Mouse (Mus musculus): Measurements from ENCODE around the gene Rrp7a. TPM values are rescaled to one million over a fixed set of nuclear protein-coding genes. Genes with fewer than 3 reads are reported as not detected.

The Rrp7a gene
- polyA plus RNA-seq, 1 experiment = 3.3 TPM

DNA sequence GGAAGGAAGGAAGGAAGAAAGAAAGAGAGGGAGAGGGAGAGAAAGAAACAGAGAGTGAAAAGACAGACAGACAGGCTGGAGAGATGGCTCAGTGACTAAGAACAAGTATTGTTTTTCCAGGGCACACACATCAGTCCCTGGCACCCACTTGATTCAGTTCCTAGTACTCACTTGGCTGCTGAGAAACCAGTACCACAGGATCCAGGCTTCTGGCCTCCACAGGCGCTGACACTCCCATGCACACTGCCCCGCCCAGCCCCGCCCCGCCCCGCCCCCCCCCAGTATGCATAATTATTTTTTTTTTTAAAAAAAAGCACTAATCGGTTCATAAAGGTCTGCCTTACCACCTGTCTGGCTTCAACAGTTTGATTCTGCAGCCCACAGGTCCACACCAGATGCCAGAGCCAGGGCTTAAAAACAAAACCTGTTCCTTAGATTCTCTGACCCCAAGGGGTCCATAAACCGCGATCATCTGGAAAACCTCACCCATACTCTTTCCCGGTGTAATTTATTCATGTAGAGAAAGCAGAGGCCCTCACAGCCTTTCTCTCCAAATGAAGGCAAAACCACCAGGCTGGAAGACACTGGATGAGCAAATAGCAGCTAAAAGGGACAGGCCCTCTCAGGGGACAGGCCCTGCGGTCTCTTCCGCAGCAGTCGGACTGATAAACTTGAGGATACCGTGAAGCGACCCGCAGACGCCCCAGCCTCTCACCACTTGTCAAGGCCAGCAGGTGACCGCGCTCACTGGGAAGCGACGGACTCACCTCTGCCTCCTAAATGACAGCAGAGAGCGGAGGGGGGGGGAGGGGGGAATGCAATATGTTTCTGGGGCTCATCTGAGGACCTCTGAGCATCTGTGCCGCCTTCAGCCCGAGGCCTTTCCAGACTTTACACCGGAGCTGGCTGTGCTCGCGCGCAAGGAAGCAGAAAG, 33.8 kb downstream of the Rrp7a start:
- H3K4me3 ChIP-seq (replicated peaks) = no peak overlapping the region
- no peak for TF ChIP-seq GATA1 (IDR thresholded peaks at IDR 0.05; ENCODE audit: low read length)
- TF ChIP-seq TAL1 (IDR thresholded peaks at IDR 0.05; ENCODE audit: low read length) = no peak

DNA sequence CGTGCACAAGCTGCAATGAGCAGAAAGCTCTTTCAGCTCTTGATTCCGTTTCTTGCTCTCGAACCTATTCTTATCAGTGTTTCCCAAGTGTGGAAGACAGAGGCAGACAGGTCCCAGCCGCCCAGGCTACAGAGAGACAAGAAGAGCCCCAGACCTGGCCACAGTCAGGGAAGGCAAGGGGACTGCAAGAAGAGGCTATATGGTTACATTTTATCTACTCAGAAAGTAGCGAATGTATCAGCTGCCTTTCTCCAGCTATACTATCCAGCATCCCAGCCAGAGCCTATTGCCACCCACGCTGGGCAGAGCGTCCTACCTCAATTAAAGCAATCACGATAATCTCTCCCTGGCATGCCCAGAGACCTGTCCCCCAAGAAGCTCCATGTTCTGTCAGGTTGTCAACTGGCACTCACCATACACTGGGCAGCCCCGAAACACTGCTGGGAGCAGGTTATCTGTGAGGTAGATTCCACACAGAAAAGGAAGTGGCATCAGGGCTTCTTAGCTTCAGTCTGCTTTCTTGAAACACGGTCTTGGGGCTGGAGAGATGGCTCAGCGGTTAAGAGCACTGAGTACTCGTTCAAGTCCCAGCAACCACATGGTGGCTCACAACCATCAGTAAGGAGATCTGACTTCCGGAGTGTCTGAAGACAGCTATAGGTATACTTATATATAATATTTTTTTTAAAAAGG, 35.8 kb downstream of the Rrp7a start:
- Histone ChIP-seq H3K27me3 (ENCODE audit: control insufficient read depth) (peaks cover 22% of the 10 kb centered on the region), H3K9me3 (ENCODE audit: control insufficient read depth, low read length) (no peaks in the 10 kb centered on the region), H3K4me1 (ENCODE audit: control insufficient read depth) (peaks cover 10% of the 10 kb centered on the region), H3K36me3 (ENCODE audit: control insufficient read depth) (no peaks in the 10 kb centered on the region), H3K4me3 (replicated peaks) (no peak overlapping the region)
- TF ChIP-seq TAL1 (IDR thresholded peaks at IDR 0.05; ENCODE audit: low read length) (no peak), GATA1 (IDR thresholded peaks at IDR 0.05; ENCODE audit: low read length) (no peak)

More for the DNA sequence above, 33.8 kb downstream of the Rrp7a start:
- peaks cover 10% of the 10 kb centered on the region for H3K4me1 ChIP-seq (ENCODE audit: control insufficient read depth)
- no peaks in the 10 kb centered on the region for H3K36me3 ChIP-seq (ENCODE audit: control insufficient read depth)
- peaks cover 23% of the 10 kb centered on the region for H3K27me3 ChIP-seq (ENCODE audit: control insufficient read depth)
- H3K9me3 ChIP-seq (ENCODE audit: control insufficient read depth, low read length) = no peaks in the 10 kb centered on the region

DNA sequence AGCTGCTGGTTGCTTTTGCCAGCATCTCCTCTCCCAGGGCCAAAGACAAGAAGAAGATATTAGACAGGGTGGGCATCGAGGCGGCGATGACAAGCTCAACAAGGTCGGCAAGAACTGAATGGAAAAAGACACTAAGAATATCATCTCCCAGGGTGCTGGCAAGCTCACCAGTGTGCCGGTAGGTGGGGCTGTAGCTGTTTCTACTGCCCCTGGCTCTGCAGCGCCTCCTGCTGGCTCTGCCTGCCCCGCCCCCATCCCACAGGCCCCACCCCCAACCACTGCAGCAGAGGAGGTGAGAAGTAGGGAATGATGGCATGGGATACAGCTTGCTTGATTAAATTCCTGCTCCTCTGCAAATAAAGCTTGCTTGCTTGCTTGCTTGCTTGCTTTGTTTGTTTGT, 36.7 kb downstream of the Rrp7a start:
- TF ChIP-seq GATA1 (IDR thresholded peaks at IDR 0.05; ENCODE audit: low read length) (no peak), TAL1 (IDR thresholded peaks at IDR 0.05; ENCODE audit: low read length) (no peak)
- H3K4me3 ChIP-seq (replicated peaks) = no peak overlapping the region
- no peaks in the 10 kb centered on the region for H3K36me3 ChIP-seq (ENCODE audit: control insufficient read depth)
- H3K27me3 ChIP-seq (ENCODE audit: control insufficient read depth) = peaks cover 22% of the 10 kb centered on the region
- H3K9me3 ChIP-seq (ENCODE audit: control insufficient read depth, low read length) = no peaks in the 10 kb centered on the region
- peaks cover 7% of the 10 kb centered on the region for H3K4me1 ChIP-seq (ENCODE audit: control insufficient read depth)

DNA sequence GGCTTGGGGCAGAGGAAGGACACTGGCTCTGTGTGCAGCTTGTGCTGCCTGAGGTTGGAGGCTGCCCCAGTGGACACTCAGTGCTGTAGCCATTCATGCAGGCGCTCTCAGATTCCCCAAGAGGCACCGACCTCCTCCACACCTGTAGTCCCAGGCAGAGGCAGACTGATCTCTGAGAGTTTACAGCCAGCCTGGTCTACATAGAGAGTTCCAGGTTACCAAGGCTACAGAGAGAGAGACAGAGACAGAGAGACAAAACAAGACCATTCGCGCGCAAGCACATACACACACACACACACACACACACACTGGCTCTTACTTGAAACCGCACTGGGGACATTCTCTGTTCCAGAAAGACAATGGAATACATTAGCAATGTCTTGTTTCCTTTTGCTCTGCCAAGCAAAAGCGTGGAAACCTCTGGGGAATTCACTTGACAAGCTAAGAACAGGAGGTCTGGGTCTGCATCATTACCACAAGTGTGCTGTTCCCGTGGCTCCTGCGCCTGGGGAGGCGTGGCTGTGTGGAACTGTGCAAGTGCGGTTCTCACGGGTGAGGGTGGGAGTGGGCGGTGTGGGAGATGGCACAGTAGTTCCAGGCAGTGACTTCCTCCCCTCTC, 38.5 kb downstream of the Rrp7a start:
- TF ChIP-seq TAL1 (IDR thresholded peaks at IDR 0.05; ENCODE audit: low read length) = no peak
- no peak for TF ChIP-seq GATA1 (IDR thresholded peaks at IDR 0.05; ENCODE audit: low read length)
- no peak overlapping the region for H3K4me3 ChIP-seq (replicated peaks)
- peaks cover 14% of the 10 kb centered on the region for H3K27me3 ChIP-seq (ENCODE audit: control insufficient read depth)

DNA sequence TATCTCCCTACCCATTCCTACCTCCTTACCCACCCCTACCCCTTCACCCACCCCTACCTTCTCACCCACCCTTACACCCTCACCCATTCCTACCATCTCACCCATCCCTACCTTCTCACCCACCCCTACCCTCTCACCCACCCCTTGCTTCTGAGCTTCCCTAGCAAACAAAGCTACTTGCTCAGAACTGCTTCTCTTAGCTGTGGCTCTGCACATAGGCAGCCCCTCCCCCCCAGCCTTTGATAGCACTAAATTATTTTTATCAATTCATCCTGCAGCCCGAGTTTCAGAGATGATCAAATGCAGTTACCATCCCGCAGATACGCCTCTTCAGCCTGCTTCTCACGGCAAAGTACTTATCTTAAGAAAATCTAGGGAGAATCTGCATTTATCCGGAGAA, 39.1 kb downstream of the Rrp7a start:
- no peaks in the 10 kb centered on the region for H3K9me3 ChIP-seq (ENCODE audit: control insufficient read depth, low read length)
- no peak for TF ChIP-seq TAL1 (IDR thresholded peaks at IDR 0.05; ENCODE audit: low read length)
- TF ChIP-seq GATA1 (IDR thresholded peaks at IDR 0.05; ENCODE audit: low read length) = no peak
- H3K4me3 ChIP-seq (replicated peaks) = no peak overlapping the region
- no peaks in the 10 kb centered on the region; the same call in none of the 2 replicates for H3K4me1 ChIP-seq (ENCODE audit: control insufficient read depth)
- H3K27me3 ChIP-seq (ENCODE audit: control insufficient read depth) = peaks cover 10% of the 10 kb centered on the region
- H3K36me3 ChIP-seq (ENCODE audit: control insufficient read depth) = no peaks in the 10 kb centered on the region

More for the DNA sequence above, 38.5 kb downstream of the Rrp7a start:
- Histone ChIP-seq H3K36me3 (ENCODE audit: control insufficient read depth) (no peaks in the 10 kb centered on the region), H3K9me3 (ENCODE audit: control insufficient read depth, low read length) (no peaks in the 10 kb centered on the region), H3K4me1 (ENCODE audit: control insufficient read depth) (peaks cover 3% of the 10 kb centered on the region)

DNA sequence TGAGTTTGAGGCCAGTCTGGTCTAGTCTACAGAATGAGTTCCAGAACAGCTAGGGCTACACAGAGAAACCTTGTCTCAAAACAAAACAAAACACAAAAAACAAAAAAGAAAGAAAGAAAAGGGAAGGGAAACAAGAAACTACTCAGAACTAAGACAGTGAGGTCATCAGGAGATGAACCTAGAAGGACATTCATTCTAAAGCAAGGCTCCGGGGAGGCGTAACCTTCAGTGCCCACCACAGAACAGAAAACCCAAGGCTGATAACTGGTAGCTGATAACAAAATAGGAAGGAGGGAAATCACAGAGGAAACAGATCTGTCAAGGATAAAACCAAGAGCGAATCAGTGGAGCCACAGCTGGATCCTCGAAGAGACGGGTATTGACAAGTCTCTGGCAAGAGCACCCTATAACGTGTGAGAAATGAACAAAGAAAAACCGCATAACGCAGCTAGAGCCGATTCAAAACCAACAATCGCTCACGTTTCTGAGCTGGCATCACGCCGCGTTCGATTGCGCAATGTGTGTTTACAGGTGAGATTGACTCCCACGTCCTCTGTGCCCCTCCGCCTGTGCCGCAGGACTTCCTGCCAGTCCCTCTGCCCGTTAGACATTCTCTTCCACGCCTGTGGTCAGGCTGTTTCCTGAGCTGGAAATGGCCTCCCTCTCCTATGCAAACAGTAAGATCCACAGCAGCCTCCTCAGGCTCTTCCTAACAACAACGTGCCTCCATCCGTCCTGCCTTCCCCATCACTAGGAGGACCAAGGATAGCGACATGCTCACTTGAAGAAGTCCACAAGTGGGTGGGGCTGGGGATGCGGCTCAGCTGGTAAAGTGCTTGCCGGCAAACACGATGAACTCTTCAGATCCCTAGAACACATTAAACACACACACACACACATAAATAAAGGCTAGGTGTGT, 46.7 kb downstream of the Rrp7a start:
- Histone ChIP-seq H3K4me3 (replicated peaks) (no peak overlapping the region), H3K9me3 (ENCODE audit: control insufficient read depth, low read length) (no peaks in the 10 kb centered on the region), H3K27me3 (ENCODE audit: control insufficient read depth) (peaks cover 25% of the 10 kb centered on the region), H3K4me1 (ENCODE audit: control insufficient read depth) (no peaks in the 10 kb centered on the region), H3K36me3 (ENCODE audit: control insufficient read depth) (no peaks in the 10 kb centered on the region)
- TF ChIP-seq TAL1 (IDR thresholded peaks at IDR 0.05; ENCODE audit: low read length) (no peak), GATA1 (IDR thresholded peaks at IDR 0.05; ENCODE audit: low read length) (no peak)

DNA sequence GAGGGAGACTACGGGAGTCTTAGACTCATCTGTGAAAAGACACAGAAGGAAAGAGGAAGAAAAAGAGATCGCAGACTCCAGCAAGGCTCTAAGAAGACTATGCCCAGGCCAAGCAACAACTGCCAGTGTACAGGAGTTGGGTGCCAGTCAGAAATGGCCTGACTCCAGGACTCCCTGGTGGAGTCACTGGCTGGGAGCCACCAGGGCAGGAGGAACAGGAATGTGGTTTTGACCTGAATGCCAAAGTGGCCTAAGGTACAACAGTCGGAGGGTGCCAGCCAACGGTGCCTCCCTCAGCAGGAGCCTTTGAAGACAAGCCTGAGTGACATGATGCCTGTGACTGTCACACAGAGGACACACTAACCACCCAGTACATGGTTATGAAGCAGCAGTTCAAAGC, 48.4 kb downstream of the Rrp7a start:
- Histone ChIP-seq H3K36me3 (ENCODE audit: control insufficient read depth) (no peaks in the 10 kb centered on the region), H3K4me1 (ENCODE audit: control insufficient read depth) (no peaks in the 10 kb centered on the region), H3K4me3 (replicated peaks) (no peak overlapping the region), H3K9me3 (ENCODE audit: control insufficient read depth, low read length) (no peaks in the 10 kb centered on the region), H3K27me3 (ENCODE audit: control insufficient read depth) (peaks cover 25% of the 10 kb centered on the region)
- TF ChIP-seq GATA1 (IDR thresholded peaks at IDR 0.05; ENCODE audit: low read length) = no peak
- TF ChIP-seq TAL1 (IDR thresholded peaks at IDR 0.05; ENCODE audit: low read length) = no peak

DNA sequence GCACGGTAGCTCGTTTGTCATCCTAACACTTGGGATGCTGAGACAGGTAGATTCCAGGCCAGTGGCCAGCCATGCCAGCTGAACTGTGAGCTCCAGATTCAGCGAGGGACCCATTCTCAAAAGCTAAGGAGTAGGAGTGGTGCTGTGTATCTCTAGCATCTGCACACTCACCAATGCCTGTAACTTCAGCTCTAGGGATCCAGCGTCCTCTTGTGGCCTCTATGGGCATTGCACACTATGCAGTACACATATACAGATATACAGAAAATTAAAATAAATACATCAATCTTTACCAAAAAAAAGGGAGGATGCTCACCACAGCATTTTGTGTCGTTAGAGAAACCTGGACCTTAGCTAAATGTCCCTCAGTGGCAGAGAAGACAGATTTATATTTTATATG, 50.8 kb downstream of the Rrp7a start:
- no peaks in the 10 kb centered on the region for H3K4me1 ChIP-seq (ENCODE audit: control insufficient read depth)
- H3K27me3 ChIP-seq (ENCODE audit: control insufficient read depth) = peaks cover 18% of the 10 kb centered on the region
- no peaks in the 10 kb centered on the region for H3K36me3 ChIP-seq (ENCODE audit: control insufficient read depth)
- no peaks in the 10 kb centered on the region for H3K9me3 ChIP-seq (ENCODE audit: control insufficient read depth, low read length)
- TF ChIP-seq TAL1 (IDR thresholded peaks at IDR 0.05; ENCODE audit: low read length) (no peak), GATA1 (IDR thresholded peaks at IDR 0.05; ENCODE audit: low read length) (no peak)
- H3K4me3 ChIP-seq (replicated peaks) = no peak overlapping the region

Measured in erythroblast, embryonic 14.5 days (primary cell).